Mouse (Mus musculus) kidney, adult 9 months (tissue): ENCODE measurements around the gene Ccl28.
"Not testable (repeated sequence)": the region's sequence is repeated elsewhere in the genome, so short reads cannot be mapped to it uniquely, and the experiment has no call there.

Experiments
- DNase-seq: peaks from one replicate; pipeline ENCODE4 v3.0.0; 2022

Gene Ccl28

GRCm38 (mm10) chr13:119649699-119650046, 26.1 kb downstream of the Ccl28 start:
- DNase-seq = no peak

- no peak for DNase-seq
Observed at GRCm38 (mm10) chr13:119654734-119655133, 31.1 kb downstream of the Ccl28 start.

DNA sequence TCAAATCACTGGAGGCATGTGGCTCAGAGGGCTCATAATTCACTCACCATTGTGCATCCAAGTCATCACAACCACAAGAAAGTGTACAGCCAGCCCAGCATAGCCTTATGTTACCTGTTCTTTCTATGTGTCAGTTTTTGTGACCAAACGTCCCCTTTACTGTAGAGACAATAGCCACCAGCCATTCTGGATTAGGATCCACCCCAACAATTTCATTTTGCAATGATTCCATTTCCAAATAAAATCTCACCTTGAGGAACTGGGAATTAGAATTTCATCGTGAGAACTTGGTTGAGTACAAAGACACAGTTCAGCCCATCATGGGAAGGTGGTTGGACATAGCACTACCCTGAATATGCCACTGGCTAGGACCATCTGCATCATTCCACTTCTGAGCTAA, 32.6 kb downstream of the Ccl28 start:
- no peak for DNase-seq

- no peak for DNase-seq
Observed at GRCm38 (mm10) chr13:119656846-119657416, 33.3 kb downstream of the Ccl28 start.

GRCm38 (mm10) chr13:119661420-119661819, 37.8 kb downstream of the Ccl28 start:
- DNase-seq = peak; percentile 69

GRCm38 (mm10) chr13:119678794-119679193, 55.2 kb downstream of the Ccl28 start:
- DNase-seq = no peak

GRCm38 (mm10) chr13:119679721-119680120, 56.1 kb downstream of the Ccl28 start:
- DNase-seq = no peak

DNA sequence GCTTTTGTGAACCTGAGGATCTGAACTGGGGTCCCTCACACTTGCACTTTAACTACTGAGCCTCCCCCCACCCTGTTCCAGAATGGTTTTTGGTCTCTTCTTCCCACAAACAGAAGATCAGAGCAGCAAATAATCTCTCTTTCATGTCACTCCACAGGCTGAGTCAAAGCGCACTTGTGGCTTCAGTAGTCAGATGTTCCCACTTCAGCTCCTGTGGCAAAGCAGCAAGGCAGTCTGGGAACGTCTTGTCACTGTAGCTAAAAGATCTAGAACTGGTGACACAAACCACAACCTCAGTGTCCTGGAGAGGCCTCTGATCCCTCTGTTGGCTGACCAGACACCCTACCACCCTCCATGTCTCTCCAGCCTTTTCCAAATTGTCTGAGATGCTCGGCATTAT, 57.5 kb downstream of the Ccl28 start:
- no peak for DNase-seq

- no peak for DNase-seq
Observed at GRCm38 (mm10) chr13:119684416-119685177, 61.0 kb downstream of the Ccl28 start.

DNA sequence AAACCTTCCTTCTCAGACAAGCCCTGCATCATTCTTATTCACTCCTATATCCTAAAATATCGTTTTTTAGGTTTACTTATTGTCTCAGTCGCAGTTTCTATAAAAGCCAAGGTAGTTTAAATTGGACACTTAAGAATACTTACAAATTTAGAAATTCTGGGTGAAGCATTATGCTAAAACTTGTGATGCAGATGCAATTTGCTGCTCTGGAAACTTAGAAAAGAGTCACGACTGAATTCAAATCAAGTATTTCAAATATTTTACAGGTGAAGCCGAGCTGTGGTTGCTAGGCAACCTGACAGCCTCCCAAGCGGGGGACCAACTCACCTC, 66.1 kb downstream of the Ccl28 start:
- no peak for DNase-seq

DNA sequence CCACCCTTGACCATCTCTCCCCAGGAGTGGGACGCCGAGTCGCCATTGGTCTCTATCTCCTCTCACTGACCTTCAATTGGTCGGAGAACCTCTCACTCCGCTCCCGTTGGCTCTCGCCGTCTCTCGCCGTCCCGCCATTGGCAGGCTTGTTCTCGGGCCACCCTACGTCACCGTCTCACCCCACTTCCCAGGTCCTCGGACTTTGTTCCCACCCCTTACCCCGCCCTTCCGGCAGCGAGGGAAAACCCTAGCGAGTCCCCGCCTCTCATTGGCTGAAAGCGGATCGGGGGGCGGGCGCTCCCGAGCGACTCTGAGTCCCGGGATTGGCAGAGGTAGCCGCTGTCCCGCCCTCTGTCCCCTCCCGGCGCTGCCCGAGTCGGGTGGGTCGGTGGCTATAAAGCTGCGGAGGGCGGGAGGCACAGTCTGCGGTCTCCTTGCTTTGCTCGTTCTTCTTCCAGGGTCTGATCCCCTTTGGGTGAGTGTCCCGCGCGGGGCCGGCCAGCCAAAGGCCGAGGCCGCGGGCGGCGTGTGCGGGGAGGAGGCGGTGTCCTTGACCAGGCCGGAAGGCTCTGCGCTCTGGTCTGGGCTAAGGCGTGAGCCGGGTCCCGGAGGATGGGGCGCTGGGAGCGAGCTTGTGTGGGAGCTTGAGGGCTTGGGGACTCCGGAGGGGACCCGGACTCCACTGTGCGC, 66.6 kb downstream of the Ccl28 start, which contains the start of gene Hmgcs1:
Hmgcs1 (plus strand) TSS at position 341 of the 690 bp plus-strand sequence.
- peak; percentile 99 for DNase-seq

GRCm38 (mm10) chr13:119690876-119691620, 67.4 kb downstream of the Ccl28 start:
- peak; percentile 93 for DNase-seq

GRCm38 (mm10) chr13:119691958-119692357, 68.3 kb downstream of the Ccl28 start:
- DNase-seq = not testable (repeated sequence)

DNA sequence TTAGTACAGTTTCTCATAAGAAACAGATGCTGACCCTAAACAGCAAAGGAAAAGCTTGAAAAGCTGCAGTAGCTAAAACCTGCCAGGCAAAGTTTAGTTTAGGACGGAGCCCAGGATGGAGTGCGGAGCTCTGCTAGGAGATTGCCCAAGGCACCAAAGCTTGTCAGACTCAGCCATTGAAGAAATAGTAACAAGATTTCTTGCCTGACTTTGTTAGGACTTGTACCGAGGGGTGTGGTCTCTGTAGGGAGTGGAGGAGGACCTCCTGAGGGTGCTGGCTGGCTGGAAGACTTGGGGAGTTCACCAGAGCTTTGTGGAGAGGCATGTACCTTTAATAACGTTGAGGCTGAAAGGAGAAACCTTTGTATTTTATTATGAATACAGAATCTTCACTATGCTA, 72.1 kb downstream of the Ccl28 start:
- no peak for DNase-seq

- DNase-seq = peak; percentile 74
Observed at GRCm38 (mm10) chr13:119696496-119696895, 72.9 kb downstream of the Ccl28 start.

DNA sequence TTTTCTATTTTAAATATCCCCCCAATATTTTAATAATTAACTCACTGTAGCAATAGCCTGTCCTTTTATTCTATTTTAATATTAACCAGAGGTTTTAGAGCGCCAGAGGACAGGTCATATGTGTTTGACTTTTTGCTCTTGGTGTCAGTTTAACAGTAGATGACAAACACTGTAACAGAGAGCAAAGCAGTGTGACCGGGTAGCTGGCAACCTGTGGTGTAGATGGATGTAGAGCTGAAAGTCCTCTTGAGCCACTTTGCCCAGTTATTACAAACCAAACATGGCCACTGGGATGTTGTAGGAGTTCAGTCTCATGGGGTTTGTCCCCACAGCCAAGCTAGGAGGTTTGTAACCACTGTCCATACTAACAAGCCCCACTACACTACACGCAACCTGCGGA, 74.8 kb downstream of the Ccl28 start:
- peak; percentile 85 for DNase-seq
